Mouse (Mus musculus): ENCODE measurements around the gene Tfr2. TPM values are rescaled to one million over a fixed set of nuclear protein-coding genes. Genes with fewer than 3 reads are reported as not detected.

The Tfr2 gene
- total and polyA plus RNA-seq, 3 experiments: 52.6 to 193 (median 117) TPM

DNA sequence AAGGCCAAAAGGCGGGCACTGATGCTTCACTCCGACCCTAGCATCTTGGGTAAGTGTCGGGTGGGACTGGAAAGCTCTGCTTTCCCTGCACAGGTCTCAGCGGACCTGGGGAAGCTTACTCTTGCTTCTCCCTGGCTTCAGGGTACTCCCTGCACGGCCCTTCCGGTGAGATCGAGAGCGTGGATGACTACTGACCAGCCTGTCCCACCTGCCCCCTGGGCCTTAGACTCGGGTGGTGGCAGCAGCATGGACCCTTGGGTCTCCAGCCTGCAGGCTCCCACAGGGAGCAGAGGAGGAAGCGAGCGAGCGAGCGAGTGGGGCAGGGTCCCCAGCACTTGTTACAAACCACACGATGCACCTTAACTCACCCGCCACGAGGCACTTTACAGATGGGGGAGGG is 44.1 kb upstream of the Tfr2 start:
- Histone ChIP-seq H3K4me3 (ENCODE audit: low read depth, low read length) (peak overlapping the region; percentile 62; the same call in 1 of the 2 replicates), H3K27me3 (ENCODE audit: insufficient read depth, low read length) (no peaks in the 10 kb centered on the region), H3K4me1 (ENCODE audit: insufficient read depth, low read depth, low read length) (peaks cover 99% of the 10 kb centered on the region), H3K9me3 (replicated peaks) (no peaks in the 10 kb centered on the region), H3K36me3 (replicated peaks) (peaks cover 99% of the 10 kb centered on the region)
- TF ChIP-seq TAL1 (conservative IDR thresholded peaks at IDR 0.05; ENCODE audit: low read depth, low read length) (no peak), GATA1 (IDR thresholded peaks at IDR 0.05; ENCODE audit: borderline replicate concordance, low read length) (no peak), CTCF (IDR thresholded peaks at IDR 0.05; ENCODE audit: low read depth, low read length) (no peak), GATA2 (IDR thresholded peaks at IDR 0.05; ENCODE audit: borderline replicate concordance, low read depth, low read length) (no peak), POLR2AphosphoS5 (IDR thresholded peaks at IDR 0.05; ENCODE audit: insufficient replicate concordance, low read depth, low read length) (no peak)
- DNase-seq (ENCODE audit: low spot score) (no peak), ATAC-seq (ENCODE audit: extremely low read depth, insufficient number of reproducible peaks, low FRiP score, poor library complexity, severe bottlenecking) (no peak)

DNA sequence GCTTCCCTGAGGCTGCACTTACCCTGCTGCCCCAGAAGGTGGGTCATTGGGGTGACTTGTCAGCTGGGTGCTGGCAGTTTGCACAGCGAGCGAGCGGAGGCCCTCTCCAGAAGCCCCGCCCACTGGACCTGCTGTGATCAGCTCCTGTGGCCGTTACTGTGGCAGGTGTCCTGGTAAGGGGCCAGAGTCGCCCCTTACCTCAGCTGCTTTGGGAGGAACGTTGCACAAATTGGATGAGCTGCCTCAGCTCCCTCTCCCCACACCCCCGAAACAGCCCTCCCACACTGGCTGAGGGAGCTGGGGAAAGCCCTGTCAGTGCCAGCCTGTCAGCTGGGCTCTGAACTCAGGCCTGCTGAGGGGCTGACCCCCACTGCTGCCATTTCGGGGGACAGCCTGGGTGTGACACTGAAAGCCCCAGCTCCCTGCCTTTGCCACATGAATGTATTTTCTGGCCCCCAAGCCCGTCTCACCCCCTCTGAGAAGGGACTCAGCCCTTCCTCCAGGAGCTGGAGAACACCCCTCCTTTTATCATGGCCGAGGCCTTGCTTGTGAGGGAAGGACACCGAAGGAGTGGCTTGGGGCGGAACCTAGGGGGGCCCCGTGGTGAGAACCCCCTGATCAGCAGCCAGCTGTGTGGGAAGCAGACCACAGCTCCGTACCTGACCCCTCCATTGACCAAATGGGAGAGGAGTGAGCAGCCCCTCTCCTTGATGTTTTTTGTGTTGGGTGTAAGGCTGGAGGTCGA is 43.3 kb upstream of the Tfr2 start:
- ATAC-seq (ENCODE audit: extremely low read depth, insufficient number of reproducible peaks, low FRiP score, poor library complexity, severe bottlenecking): peak; percentile 61; the same call in 1 of the 2 replicates
- H3K9me3 ChIP-seq (replicated peaks): no peaks in the 10 kb centered on the region
- H3K4me1 ChIP-seq (ENCODE audit: insufficient read depth, low read depth, low read length): peaks cover 97% of the 10 kb centered on the region
- H3K36me3 ChIP-seq (replicated peaks): peaks cover 94% of the 10 kb centered on the region
- no peak for TF ChIP-seq GATA1 (IDR thresholded peaks at IDR 0.05; ENCODE audit: borderline replicate concordance, low read length)
- TF ChIP-seq CTCF (IDR thresholded peaks at IDR 0.05; ENCODE audit: low read depth, low read length): no peak
- TF ChIP-seq TAL1 (conservative IDR thresholded peaks at IDR 0.05; ENCODE audit: low read depth, low read length): no peak
- no peak for TF ChIP-seq POLR2AphosphoS5 (IDR thresholded peaks at IDR 0.05; ENCODE audit: insufficient replicate concordance, low read depth, low read length)
- TF ChIP-seq GATA2 (IDR thresholded peaks at IDR 0.05; ENCODE audit: borderline replicate concordance, low read depth, low read length): no peak
- peak overlapping the region; percentile 63; the same call in 1 of the 2 replicates for H3K4me3 ChIP-seq (ENCODE audit: low read depth, low read length)
- peak; percentile 87 for DNase-seq (ENCODE audit: low spot score)
- no peaks in the 10 kb centered on the region for H3K27me3 ChIP-seq (ENCODE audit: insufficient read depth, low read length)

DNA sequence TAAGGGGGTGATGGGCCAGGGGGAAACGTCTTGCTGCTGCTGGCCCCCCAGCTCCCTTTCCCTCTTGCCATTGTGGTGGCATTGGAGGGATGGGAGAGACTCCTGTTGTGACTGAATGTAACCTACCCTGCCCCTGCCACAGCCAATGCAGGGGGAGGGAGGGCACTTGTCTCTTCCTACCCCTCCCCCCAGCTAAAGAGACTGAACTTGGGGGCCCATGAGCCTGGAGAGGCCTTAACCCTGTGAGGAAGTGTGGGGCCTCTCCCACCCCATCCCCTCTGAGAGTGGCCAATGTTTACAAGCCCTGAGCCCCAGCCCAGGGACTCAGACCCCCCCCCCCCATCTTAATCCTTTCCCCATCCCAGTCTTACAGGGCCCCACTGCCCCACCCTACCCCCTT is 42.2 kb upstream of the Tfr2 start:
- TF ChIP-seq GATA1 (IDR thresholded peaks at IDR 0.05; ENCODE audit: borderline replicate concordance, low read length) (no peak), POLR2AphosphoS5 (IDR thresholded peaks at IDR 0.05; ENCODE audit: insufficient replicate concordance, low read depth, low read length) (no peak), GATA2 (IDR thresholded peaks at IDR 0.05; ENCODE audit: borderline replicate concordance, low read depth, low read length) (no peak)
- no peak for ATAC-seq (ENCODE audit: extremely low read depth, insufficient number of reproducible peaks, low FRiP score, poor library complexity, severe bottlenecking)
- Histone ChIP-seq H3K4me1 (ENCODE audit: insufficient read depth, low read depth, low read length) (peaks cover 93% of the 10 kb centered on the region), H3K36me3 (replicated peaks) (peaks cover 90% of the 10 kb centered on the region), H3K4me3 (ENCODE audit: low read depth, low read length) (peak overlapping the region; percentile 59; the same call in 1 of the 2 replicates), H3K27me3 (ENCODE audit: insufficient read depth, low read length) (no peaks in the 10 kb centered on the region), H3K9me3 (replicated peaks) (no peaks in the 10 kb centered on the region)
- peak; percentile 63 for DNase-seq (ENCODE audit: low spot score)

DNA sequence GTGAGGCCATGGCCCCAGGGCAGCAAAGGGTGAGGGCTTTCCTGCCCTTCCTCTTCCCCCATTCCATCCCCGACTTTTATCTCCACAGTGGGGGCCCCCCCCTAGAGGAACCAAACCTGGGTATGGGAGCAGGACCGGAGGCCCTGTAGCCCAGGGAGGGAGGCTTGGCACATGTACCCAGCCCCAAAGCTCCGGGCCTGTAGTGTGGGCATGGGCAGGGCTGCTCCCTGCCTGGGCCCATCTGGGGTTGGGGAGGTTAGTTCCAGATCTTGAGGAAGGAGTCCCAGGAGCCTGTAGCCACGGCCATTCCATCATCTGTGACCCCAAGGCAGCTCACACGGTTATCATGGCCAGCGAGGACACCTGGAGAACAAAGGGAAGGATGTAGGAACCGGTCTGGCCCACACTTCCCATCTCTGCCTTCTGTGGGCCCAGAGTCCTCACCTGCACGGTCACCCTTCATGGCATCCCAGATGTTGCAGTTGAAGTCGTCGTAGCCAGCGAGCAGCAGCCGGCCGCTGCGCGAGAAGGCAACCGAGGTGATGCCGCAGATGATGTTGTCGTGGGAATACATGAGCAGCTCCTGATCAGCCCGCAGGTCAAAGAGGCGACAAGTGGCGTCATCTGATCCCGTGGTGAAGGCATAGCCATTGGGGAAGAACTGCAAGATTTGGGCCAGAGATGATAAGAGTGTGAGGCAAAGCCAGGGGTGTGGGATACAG is 41.2 kb upstream of the Tfr2 start:
- no peak for TF ChIP-seq CTCF (IDR thresholded peaks at IDR 0.05; ENCODE audit: low read depth, low read length)
- no peak for TF ChIP-seq TAL1 (conservative IDR thresholded peaks at IDR 0.05; ENCODE audit: low read depth, low read length)
- no peak for TF ChIP-seq POLR2AphosphoS5 (IDR thresholded peaks at IDR 0.05; ENCODE audit: insufficient replicate concordance, low read depth, low read length)
- TF ChIP-seq GATA2 (IDR thresholded peaks at IDR 0.05; ENCODE audit: borderline replicate concordance, low read depth, low read length): no peak
- no peak for TF ChIP-seq GATA1 (IDR thresholded peaks at IDR 0.05; ENCODE audit: borderline replicate concordance, low read length)
- no peaks in the 10 kb centered on the region for H3K27me3 ChIP-seq (ENCODE audit: insufficient read depth, low read length)
- ATAC-seq (ENCODE audit: extremely low read depth, insufficient number of reproducible peaks, low FRiP score, poor library complexity, severe bottlenecking) (no peak), DNase-seq (ENCODE audit: low spot score) (no peak)
- no peaks in the 10 kb centered on the region for H3K9me3 ChIP-seq (replicated peaks)
- peaks cover 84% of the 10 kb centered on the region for H3K4me1 ChIP-seq (ENCODE audit: insufficient read depth, low read depth, low read length)
- peak overlapping the region; percentile 59; the same call in 1 of the 2 replicates for H3K4me3 ChIP-seq (ENCODE audit: low read depth, low read length)
- H3K36me3 ChIP-seq (replicated peaks): peaks cover 80% of the 10 kb centered on the region

DNA sequence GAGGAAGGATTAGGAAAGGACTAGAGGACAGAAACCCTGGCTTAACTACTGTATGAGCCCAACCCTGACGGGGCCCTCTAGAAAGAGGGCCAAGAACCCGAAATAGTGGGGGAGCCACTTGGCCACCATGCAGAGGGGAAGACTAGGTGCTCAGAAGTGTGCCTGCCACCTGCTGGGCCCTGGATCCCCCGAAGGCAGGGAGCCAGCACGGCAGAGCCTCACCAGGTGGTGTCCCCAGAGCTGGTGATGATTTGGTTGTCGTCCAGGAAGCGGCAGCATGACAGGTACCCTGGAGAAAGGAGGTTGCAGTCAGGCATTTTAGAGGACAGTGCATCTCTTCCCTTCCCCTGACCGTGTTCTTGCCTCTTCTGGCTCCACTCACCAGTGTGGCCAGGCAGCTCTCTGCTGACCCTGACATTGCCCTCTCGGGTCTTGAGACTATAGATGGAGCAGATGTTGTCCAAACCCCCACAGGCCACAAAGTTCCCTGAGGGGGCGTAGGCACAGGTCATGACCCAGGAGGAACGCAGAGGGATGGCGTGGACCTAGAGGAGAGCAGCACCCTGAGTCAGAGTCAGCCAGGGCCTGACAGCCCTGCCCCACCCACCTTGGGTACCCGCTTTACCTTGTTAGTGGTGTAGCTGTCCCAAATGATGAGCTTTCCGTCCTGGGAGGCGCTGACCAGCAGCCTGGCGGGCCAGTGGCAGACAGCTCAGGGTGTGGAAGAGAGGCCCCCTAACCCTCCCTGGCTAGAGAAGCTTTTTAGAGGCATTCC is 40.2 kb upstream of the Tfr2 start:
- peaks cover 83% of the 10 kb centered on the region for H3K4me1 ChIP-seq (ENCODE audit: insufficient read depth, low read depth, low read length)
- H3K4me3 ChIP-seq (ENCODE audit: low read depth, low read length): peak overlapping the region; percentile 42; the same call in 1 of the 2 replicates
- no peaks in the 10 kb centered on the region for H3K27me3 ChIP-seq (ENCODE audit: insufficient read depth, low read length)
- ATAC-seq (ENCODE audit: extremely low read depth, insufficient number of reproducible peaks, low FRiP score, poor library complexity, severe bottlenecking): no peak
- TF ChIP-seq TAL1 (conservative IDR thresholded peaks at IDR 0.05; ENCODE audit: low read depth, low read length): no peak
- no peak for TF ChIP-seq POLR2AphosphoS5 (IDR thresholded peaks at IDR 0.05; ENCODE audit: insufficient replicate concordance, low read depth, low read length)
- no peak for TF ChIP-seq GATA1 (IDR thresholded peaks at IDR 0.05; ENCODE audit: borderline replicate concordance, low read length)
- no peak for TF ChIP-seq CTCF (IDR thresholded peaks at IDR 0.05; ENCODE audit: low read depth, low read length)
- TF ChIP-seq GATA2 (IDR thresholded peaks at IDR 0.05; ENCODE audit: borderline replicate concordance, low read depth, low read length): no peak
- no peaks in the 10 kb centered on the region for H3K9me3 ChIP-seq (replicated peaks)
- peaks cover 70% of the 10 kb centered on the region for H3K36me3 ChIP-seq (replicated peaks)
- DNase-seq (ENCODE audit: low spot score): no peak
